Mouse (Mus musculus): ENCODE results near the gene Homez. TPM values are rescaled to one million over a fixed set of nuclear protein-coding genes. Genes with fewer than 3 reads are reported as not detected.
A peak's percentile ranks its signal among the peaks of the same experiment; 100 is the strongest.

Homez gene
- total RNA-seq, 1 experiment = 2.5 TPM

GRCm38 (mm10) chr14:54897445-54897844 lies 26.7 kb upstream of the Homez start:
- Histone ChIP-seq H3K4me3 (ENCODE audit: insufficient read depth in 1 of 2, low read depth in 1 of 2, low read length in 2 of 2, poor library complexity in 1 of 2, severe bottlenecking in 1 of 2) (no peak overlapping the region), H3K4me1 (ENCODE audit: control insufficient read depth in 2 of 2, insufficient read depth in 2 of 2, low read length in 2 of 2, poor library complexity in 1 of 2) (peaks cover 3 to 7% of the 10 kb centered on the region in 2 experiments; a peak in 3 of 4 replicates), H3K9ac (ENCODE audit: insufficient read depth, low read depth, low read length, poor library complexity, severe bottlenecking) (no peak overlapping the region), H3K36me3 (ENCODE audit: control insufficient read depth, insufficient read depth, low read length, poor library complexity, severe bottlenecking) (peaks cover 18% of the 10 kb centered on the region), H3K27ac (ENCODE audit: insufficient read depth, low read depth, low read length, poor library complexity, severe bottlenecking) (no peak overlapping the region), H3K9me3 (ENCODE audit: control insufficient read depth, insufficient read depth, low read depth, low read length) (no peaks in the 10 kb centered on the region)
- no peak for TF ChIP-seq ZNF384 (IDR thresholded peaks at IDR 0.05; ENCODE audit: low read depth, low read length)
- no peak for TF ChIP-seq MAFK (IDR thresholded peaks at IDR 0.05; ENCODE audit: insufficient read depth, low read depth, low read length)
- no peak for TF ChIP-seq HCFC1 (IDR thresholded peaks at IDR 0.05; ENCODE audit: borderline replicate concordance, insufficient read depth, low read length)
- no peak for TF ChIP-seq CHD2 (IDR thresholded peaks at IDR 0.05; ENCODE audit: low read depth, low read length)
- TF ChIP-seq ZC3H11A (IDR thresholded peaks at IDR 0.05; ENCODE audit: borderline replicate concordance, low read depth, low read length) = no peak
- DNase-seq (ENCODE audit: low read depth, low spot score) = no peak
- in situ Hi-C loops (cut with MboI; ENCODE audit: low sequenced_read_pairs in 2 of 2, unreplicated experiment in 2 of 2) = loop anchor here in 1 of 2 experiments (10.0 kb wide), 1 partner anchor 187 kb away; no protein-coding TSS in a partner anchor

- TF ChIP-seq ZC3H11A (IDR thresholded peaks at IDR 0.05; ENCODE audit: borderline replicate concordance, low read depth, low read length) = no peak
- no peak for TF ChIP-seq ZNF384 (IDR thresholded peaks at IDR 0.05; ENCODE audit: low read depth, low read length)
- no peak for TF ChIP-seq CHD2 (IDR thresholded peaks at IDR 0.05; ENCODE audit: low read depth, low read length)
- TF ChIP-seq HCFC1 (IDR thresholded peaks at IDR 0.05; ENCODE audit: borderline replicate concordance, insufficient read depth, low read length) = no peak
- no peak for TF ChIP-seq MAFK (IDR thresholded peaks at IDR 0.05; ENCODE audit: insufficient read depth, low read depth, low read length)
These were observed 23.8 kb upstream of the Homez start for GRCm38 (mm10) chr14:54894296-54895151.

GRCm38 (mm10) chr14:54893651-54894181 lies 23.0 kb upstream of the Homez start:
- in situ Hi-C loops (cut with MboI; ENCODE audit: low sequenced_read_pairs in 2 of 2, unreplicated experiment in 2 of 2) = loop anchor here in 1 of 2 experiments (10.0 kb wide), 1 partner anchor 191 kb away; no protein-coding TSS in a partner anchor
- no peaks in the 10 kb centered on the region for H3K9me3 ChIP-seq (ENCODE audit: control insufficient read depth, insufficient read depth, low read depth, low read length)
- peak; percentile 99 for DNase-seq (ENCODE audit: low read depth, low spot score)
- peak overlapping the region; percentile 100; the same call in 1 of the 2 replicates for H3K9ac ChIP-seq (ENCODE audit: insufficient read depth, low read depth, low read length, poor library complexity, severe bottlenecking)
- peak overlapping the region; percentile 95; the same call in 1 of the 2 replicates for H3K27ac ChIP-seq (ENCODE audit: insufficient read depth, low read depth, low read length, poor library complexity, severe bottlenecking)
- H3K36me3 ChIP-seq (ENCODE audit: control insufficient read depth, insufficient read depth, low read length, poor library complexity, severe bottlenecking) = peaks cover 18% of the 10 kb centered on the region
- peak overlapping the region; percentile 79 to 100 for H3K4me3 ChIP-seq (ENCODE audit: insufficient read depth in 1 of 2, low read depth in 1 of 2, low read length in 2 of 2, poor library complexity in 1 of 2, severe bottlenecking in 1 of 2)
- TF ChIP-seq HCFC1 (IDR thresholded peaks at IDR 0.05; ENCODE audit: borderline replicate concordance, insufficient read depth, low read length) (0 out of 2 replicates have a peak, but pooled peaks have one; percentile 4), MAFK (IDR thresholded peaks at IDR 0.05; ENCODE audit: insufficient read depth, low read depth, low read length) (no peak), CHD2 (IDR thresholded peaks at IDR 0.05; ENCODE audit: low read depth, low read length) (peak; percentile 95)
- peaks cover 5 to 7% of the 10 kb centered on the region in 2 experiments for H3K4me1 ChIP-seq (ENCODE audit: control insufficient read depth in 2 of 2, insufficient read depth in 2 of 2, low read length in 2 of 2, poor library complexity in 1 of 2)

More at GRCm38 (mm10) chr14:54894296-54895151, 23.8 kb upstream of the Homez start:
- Histone ChIP-seq H3K27ac (ENCODE audit: insufficient read depth, low read depth, low read length, poor library complexity, severe bottlenecking) (peak overlapping the region; percentile 95), H3K4me1 (ENCODE audit: control insufficient read depth in 2 of 2, insufficient read depth in 2 of 2, low read length in 2 of 2, poor library complexity in 1 of 2) (peaks cover 5 to 7% of the 10 kb centered on the region in 2 experiments), H3K4me3 (ENCODE audit: insufficient read depth in 1 of 2, low read depth in 1 of 2, low read length in 2 of 2, poor library complexity in 1 of 2, severe bottlenecking in 1 of 2) (peak overlapping the region; percentile 79 to 100), H3K36me3 (ENCODE audit: control insufficient read depth, insufficient read depth, low read length, poor library complexity, severe bottlenecking) (peaks cover 18% of the 10 kb centered on the region), H3K9me3 (ENCODE audit: control insufficient read depth, insufficient read depth, low read depth, low read length) (no peaks in the 10 kb centered on the region), H3K9ac (ENCODE audit: insufficient read depth, low read depth, low read length, poor library complexity, severe bottlenecking) (peak overlapping the region; percentile 100)
- no peak for DNase-seq (ENCODE audit: low read depth, low spot score)
- in situ Hi-C loops (cut with MboI; ENCODE audit: low sequenced_read_pairs in 2 of 2, unreplicated experiment in 2 of 2) = loop anchor here in 1 of 2 experiments (10.0 kb wide), 1 partner anchor 190 kb away; no protein-coding TSS in a partner anchor

- in situ Hi-C loops (cut with MboI; ENCODE audit: low sequenced_read_pairs in 2 of 2, unreplicated experiment in 2 of 2) = loop anchor here in 1 of 2 experiments (10.0 kb wide), 1 partner anchor 193 kb away; no protein-coding TSS in a partner anchor
- Histone ChIP-seq H3K27ac (ENCODE audit: insufficient read depth, low read depth, low read length, poor library complexity, severe bottlenecking) (peak within 1 kb of the TSS; percentile 31; the same call in 1 of the 2 replicates), H3K9ac (ENCODE audit: insufficient read depth, low read depth, low read length, poor library complexity, severe bottlenecking) (peak within 1 kb of the TSS; percentile 25; the same call in 1 of the 2 replicates), H3K4me3 (ENCODE audit: insufficient read depth in 1 of 2, low read depth in 1 of 2, low read length in 2 of 2, poor library complexity in 1 of 2, severe bottlenecking in 1 of 2) (peak within 1 kb of the TSS; percentile 28 to 67), H3K9me3 (ENCODE audit: control insufficient read depth, insufficient read depth, low read depth, low read length) (no peaks in the 10 kb centered on the region), H3K4me1 (ENCODE audit: control insufficient read depth in 2 of 2, insufficient read depth in 2 of 2, low read length in 2 of 2, poor library complexity in 1 of 2) (peaks cover 5% of the 10 kb centered on the region in 2 experiments), H3K36me3 (ENCODE audit: control insufficient read depth, insufficient read depth, low read length, poor library complexity, severe bottlenecking) (peaks cover 12% of the 10 kb centered on the region)
- no peak for DNase-seq (ENCODE audit: low read depth, low spot score)
- TF ChIP-seq ZNF384 (IDR thresholded peaks at IDR 0.05; ENCODE audit: low read depth, low read length) = no peak
- no peak for TF ChIP-seq MAFK (IDR thresholded peaks at IDR 0.05; ENCODE audit: insufficient read depth, low read depth, low read length)
- no peak for TF ChIP-seq HCFC1 (IDR thresholded peaks at IDR 0.05; ENCODE audit: borderline replicate concordance, insufficient read depth, low read length)
These were observed 21.4 kb upstream of the Homez start, which contains the start of gene Pabpn1 for GRCm38 (mm10) chr14:54892200-54892599. TSS of gene Pabpn1 (plus strand) at chr14:54892500.

Measured in ES-E14 (cell line).